Mouse (Mus musculus): Measurements from ENCODE around the gene Nupl2. TPM values are rescaled to one million over a fixed set of nuclear protein-coding genes. Genes with fewer than 3 reads are reported as not detected.

Nupl2 gene
- polyA plus RNA-seq (2014; fragmentation: Illumina TruSeq; extraction: RNeasy Lipid Tissue Mini Kit (QIAGEN cat#74804)), result 6.2 TPM

GRCm38 (mm10) chr5:24164789-24165445 lies at the start of gene Nupl2:
Gene Nupl2, plus strand, starts transcription at chr5:24164963.

Other genes starting within 250 kb of the Nupl2 start
- gene Fam126a, start 134.3 kb upstream of the Nupl2 start, polyA plus RNA-seq (2014; fragmentation: Illumina TruSeq; extraction: RNeasy Lipid Tissue Mini Kit (QIAGEN cat#74804)), result 78.1 TPM
- gene Klhl7, start 64.4 kb upstream of the Nupl2 start, polyA plus RNA-seq (2014; fragmentation: Illumina TruSeq; extraction: RNeasy Lipid Tissue Mini Kit (QIAGEN cat#74804)), result 151 TPM
- 0.43 TPM for gene Kcnh2, start 186.6 kb downstream of the Nupl2 start, polyA plus RNA-seq (2014; fragmentation: Illumina TruSeq; extraction: RNeasy Lipid Tissue Mini Kit (QIAGEN cat#74804))
- 0.31 TPM for gene Nos3, start 199.8 kb downstream of the Nupl2 start, polyA plus RNA-seq (2014; fragmentation: Illumina TruSeq; extraction: RNeasy Lipid Tissue Mini Kit (QIAGEN cat#74804))
- not detected for gene Atg9b, start 227.2 kb downstream of the Nupl2 start, polyA plus RNA-seq (2014; fragmentation: Illumina TruSeq; extraction: RNeasy Lipid Tissue Mini Kit (QIAGEN cat#74804))
- gene Abcb8, start 228.7 kb downstream of the Nupl2 start, polyA plus RNA-seq (2014; fragmentation: Illumina TruSeq; extraction: RNeasy Lipid Tissue Mini Kit (QIAGEN cat#74804)), result 2.1 TPM
- gene Asic3, start 248.4 kb downstream of the Nupl2 start, polyA plus RNA-seq (2014; fragmentation: Illumina TruSeq; extraction: RNeasy Lipid Tissue Mini Kit (QIAGEN cat#74804)), result not detected

All from ovary, adult 10 weeks (tissue).